ENCODE assay signal across 8 mouse cellular contexts in genomic region chr8:84839411-84839810, GRCm38 (mm10). TPM values are rescaled to one million over a fixed set of nuclear protein-coding genes. Genes with fewer than 3 reads are reported as not detected.
DNase-seq lines count a peak whose midpoint lies in the region; ATAC-seq and TF ChIP-seq lines count a peak whose summit lies in the region.

No protein-coding gene starts in this region.

- H3K27ac ChIP-seq in lung, postnatal 0 days (ENCODE audit: low read length): no peak overlapping the region
- H3K27ac ChIP-seq in forebrain, embryonic 12.5 days: no peak overlapping the region
- peak overlapping the region; percentile 90; the same call in 1 of the 2 replicates for H3K27ac ChIP-seq in stomach, embryonic 15.5 days

- no peak for TF ChIP-seq CTCF in lung, postnatal 0 days (IDR thresholded peaks at IDR 0.05)

- ATAC-seq in lung, postnatal 0 days: no peak
- no peak for ATAC-seq in forebrain, embryonic 12.5 days (ENCODE audit: low FRiP score)
- ATAC-seq in stomach, embryonic 15.5 days (ENCODE audit: insufficient read depth, low FRiP score, low read depth): no peak

- H3K9ac ChIP-seq in lung, postnatal 0 days (replicated peaks; ENCODE audit: low read depth): no peak overlapping the region
- H3K9ac ChIP-seq in forebrain, embryonic 12.5 days: peak overlapping the region; percentile 87; the same call in 1 of the 2 replicates
- peak overlapping the region; percentile 95; the same call in 1 of the 2 replicates for H3K9ac ChIP-seq in stomach, embryonic 15.5 days

- DNase-seq in lung, postnatal 0 days (ENCODE audit: low spot score): no peak
- no peak for DNase-seq in lung, adult 18-20 months
- DNase-seq in liver: peak; percentile 11
- DNase-seq in adrenal gland, adult 8-10 months: no peak
- DNase-seq in cerebellum, postnatal 4 days (ENCODE audit: low spot score in 2 of 2): no peak
- no peak for DNase-seq in lung, postnatal 4 days

- peaks cover 35% of the 10 kb centered on the region for H3K36me3 ChIP-seq in lung, postnatal 0 days (ENCODE audit: insufficient read depth, low read length)
- H3K36me3 ChIP-seq in forebrain, embryonic 12.5 days (replicated peaks): peaks cover 80% of the 10 kb centered on the region
- peaks cover 68% of the 10 kb centered on the region for H3K36me3 ChIP-seq in stomach, embryonic 15.5 days

- H3K27me3 ChIP-seq in lung, postnatal 0 days (replicated peaks; ENCODE audit: insufficient read depth, low read length): no peaks in the 10 kb centered on the region
- no peaks in the 10 kb centered on the region for H3K27me3 ChIP-seq in forebrain, embryonic 12.5 days
- no peaks in the 10 kb centered on the region for H3K27me3 ChIP-seq in stomach, embryonic 15.5 days (replicated peaks)

- TF ChIP-seq EP300 in lung, postnatal 0 days (IDR thresholded peaks at IDR 0.05): no peak

- peak overlapping the region; percentile 96 for H3K4me2 ChIP-seq in lung, postnatal 0 days (replicated peaks; ENCODE audit: low read depth, low read length)
- H3K4me2 ChIP-seq in forebrain, embryonic 12.5 days: peak overlapping the region; percentile 63
- H3K4me2 ChIP-seq in stomach, embryonic 15.5 days: peak overlapping the region; percentile 62

- no peaks in the 10 kb centered on the region; the same call in 1 of the 2 replicates for H3K4me1 ChIP-seq in lung, postnatal 0 days (ENCODE audit: insufficient read depth, low read depth, low read length)
- H3K4me1 ChIP-seq in forebrain, embryonic 12.5 days: peaks cover 42% of the 10 kb centered on the region
- peaks cover 17% of the 10 kb centered on the region for H3K4me1 ChIP-seq in stomach, embryonic 15.5 days

- 89% methylated on average over 2 of the region's 2 CpGs for WGBS in lung, postnatal 0 days
- WGBS in forebrain, embryonic 12.5 days: 91% methylated on average over 2 of the region's 2 CpGs
- WGBS in stomach, embryonic 15.5 days: 86% methylated on average over 2 of the region's 2 CpGs

- no peak overlapping the region for H3K4me3 ChIP-seq in lung, postnatal 0 days (ENCODE audit: low read depth, low read length)
- peak overlapping the region; percentile 74 for H3K4me3 ChIP-seq in forebrain, embryonic 12.5 days (replicated peaks)
- peak overlapping the region; percentile 86 for H3K4me3 ChIP-seq in stomach, embryonic 15.5 days (replicated peaks)

- H3K9me3 ChIP-seq in lung, postnatal 0 days (ENCODE audit: low read length): no peaks in the 10 kb centered on the region
- no peaks in the 10 kb centered on the region for H3K9me3 ChIP-seq in forebrain, embryonic 12.5 days
- no peaks in the 10 kb centered on the region for H3K9me3 ChIP-seq in stomach, embryonic 15.5 days

RNA-seq across cellular contexts. Expression of gene Rad23a, which starts 1.1 kb away (rescaled TPM):
- 77.9 and 85.7 TPM in 2 replicates for polyA plus RNA-seq in lung, postnatal 0 days (2015; fragmentation: Nextera tagmentation; extraction: Ambion mirVana)
- polyA plus RNA-seq in forebrain, embryonic 12.5 days (2016; fragmentation: Nextera tagmentation; extraction: Ambion mirVana): 108 and 118 TPM in 2 replicates
- 115 and 130 TPM in 2 replicates for polyA plus RNA-seq in stomach, embryonic 15.5 days (2015; fragmentation: Nextera tagmentation; extraction: Ambion mirVana)
- total RNA-seq in adrenal gland, adult 8-10 months (2022): 100 to 1,000 TPM; 107 to 125 (median 111) TPM

RNA-seq across cellular contexts. Expression of gene Calr, which starts 7.3 kb away (rescaled TPM):
- 318 and 405 TPM in 2 replicates for polyA plus RNA-seq in lung, postnatal 0 days (2015; fragmentation: Nextera tagmentation; extraction: Ambion mirVana)
- 619 TPM in 2 replicates for polyA plus RNA-seq in forebrain, embryonic 12.5 days (2016; fragmentation: Nextera tagmentation; extraction: Ambion mirVana)
- 938 and 1,051 TPM in 2 replicates for polyA plus RNA-seq in stomach, embryonic 15.5 days (2015; fragmentation: Nextera tagmentation; extraction: Ambion mirVana)
- total RNA-seq in adrenal gland, adult 8-10 months (2022): 100 to 1,000 TPM; 629 to 719 (median 673) TPM

RNA-seq across cellular contexts. Expression of gene Gadd45gip1, which starts 8.1 kb away (rescaled TPM):
- polyA plus RNA-seq in lung, postnatal 0 days (2015; fragmentation: Nextera tagmentation; extraction: Ambion mirVana): 24.4 and 24.8 TPM in 2 replicates
- 43.0 and 44.8 TPM in 2 replicates for polyA plus RNA-seq in forebrain, embryonic 12.5 days (2016; fragmentation: Nextera tagmentation; extraction: Ambion mirVana)
- polyA plus RNA-seq in stomach, embryonic 15.5 days (2015; fragmentation: Nextera tagmentation; extraction: Ambion mirVana): 52.7 and 54.5 TPM in 2 replicates
- 10 to 100 TPM; 63.6 to 68.4 (median 66.2) TPM for total RNA-seq in adrenal gland, adult 8-10 months (2022)

RNA-seq across cellular contexts. Expression of gene Dand5, which starts 16.8 kb away (rescaled TPM):
- polyA plus RNA-seq in lung, postnatal 0 days (2015; fragmentation: Nextera tagmentation; extraction: Ambion mirVana): 6.2 and 6.8 TPM in 2 replicates
- polyA plus RNA-seq in forebrain, embryonic 12.5 days (2016; fragmentation: Nextera tagmentation; extraction: Ambion mirVana): 5.3 and 5.6 TPM in 2 replicates
- polyA plus RNA-seq in stomach, embryonic 15.5 days (2015; fragmentation: Nextera tagmentation; extraction: Ambion mirVana): 6.3 and 6.9 TPM in 2 replicates
- 10 to 100 TPM; 11.2 to 14.9 (median 12.5) TPM for total RNA-seq in adrenal gland, adult 8-10 months (2022)

RNA-seq across cellular contexts. Expression of gene Farsa, which starts 17.4 kb away (rescaled TPM):
- polyA plus RNA-seq in lung, postnatal 0 days (2015; fragmentation: Nextera tagmentation; extraction: Ambion mirVana): 44.0 and 44.6 TPM in 2 replicates
- polyA plus RNA-seq in forebrain, embryonic 12.5 days (2016; fragmentation: Nextera tagmentation; extraction: Ambion mirVana): 110 and 111 TPM in 2 replicates
- 89.5 and 90.1 TPM in 2 replicates for polyA plus RNA-seq in stomach, embryonic 15.5 days (2015; fragmentation: Nextera tagmentation; extraction: Ambion mirVana)
- total RNA-seq in adrenal gland, adult 8-10 months (2022): 10 to 100 TPM; 59.9 to 76.8 (median 68.0) TPM
